Mouse (Mus musculus): ENCODE results near the gene Olfr1434.
"Not testable (repeated sequence)": the region's sequence is repeated elsewhere in the genome, so short reads cannot be mapped to it uniquely, and the experiment has no call there.

Gene Olfr1434

GRCm38 (mm10) chr19:12279554-12279953, at the start of gene Olfr1434:
Gene Olfr1434, plus strand, starts transcription at chr19:12279854.
- no peak for DNase-seq (ENCODE audit: low read depth, low spot score)
- H3K36me3 ChIP-seq (ENCODE audit: control insufficient read depth, insufficient read depth, low read length, poor library complexity, severe bottlenecking) = no peaks in the 10 kb centered on the region

GRCm38 (mm10) chr19:12232496-12232895, 47.2 kb upstream of the Olfr1434 start, which contains the start of gene Olfr1432:
Gene Olfr1432, minus strand, starts transcription at chr19:12232596.
- not testable (repeated sequence) for H3K27me3 ChIP-seq (ENCODE audit: control insufficient read depth, insufficient read depth, low read length, poor library complexity, severe bottlenecking); DNase-seq (ENCODE audit: low read depth, low spot score); H3K36me3 ChIP-seq (ENCODE audit: control insufficient read depth, insufficient read depth, low read length, poor library complexity, severe bottlenecking)

More at GRCm38 (mm10) chr19:12279554-12279953, at the start of gene Olfr1434:
- H3K27me3 ChIP-seq (ENCODE audit: control insufficient read depth, insufficient read depth, low read length, poor library complexity, severe bottlenecking) = no peaks in the 10 kb centered on the region

GRCm38 (mm10) chr19:12241559-12241958, 38.1 kb upstream of the Olfr1434 start, which contains the start of gene Olfr262:
Gene Olfr262, minus strand, starts transcription at chr19:12241659.
- H3K27me3 ChIP-seq (ENCODE audit: control insufficient read depth, insufficient read depth, low read length, poor library complexity, severe bottlenecking) = no peaks in the 10 kb centered on the region
- H3K36me3 ChIP-seq (ENCODE audit: control insufficient read depth, insufficient read depth, low read length, poor library complexity, severe bottlenecking) = no peaks in the 10 kb centered on the region
- no peak for DNase-seq (ENCODE audit: low read depth, low spot score)

- DNase-seq (ENCODE audit: low read depth, low spot score) = no peak
- no peaks in the 10 kb centered on the region for H3K27me3 ChIP-seq (ENCODE audit: control insufficient read depth, insufficient read depth, low read length, poor library complexity, severe bottlenecking)
- H3K36me3 ChIP-seq (ENCODE audit: control insufficient read depth, insufficient read depth, low read length, poor library complexity, severe bottlenecking) = no peaks in the 10 kb centered on the region
Observed at GRCm38 (mm10) chr19:12260732-12261131, 18.9 kb upstream of the Olfr1434 start, which contains the start of gene Olfr235. Gene Olfr235, plus strand, starts transcription at chr19:12261032.

GRCm38 (mm10) chr19:12292979-12293378, 13.3 kb downstream of the Olfr1434 start:
- no peak for DNase-seq (ENCODE audit: low read depth, low spot score)
- Histone ChIP-seq H3K27me3 (ENCODE audit: control insufficient read depth, insufficient read depth, low read length, poor library complexity, severe bottlenecking) (no peaks in the 10 kb centered on the region), H3K36me3 (ENCODE audit: control insufficient read depth, insufficient read depth, low read length, poor library complexity, severe bottlenecking) (no peaks in the 10 kb centered on the region)

GRCm38 (mm10) chr19:12299030-12299429, 19.4 kb downstream of the Olfr1434 start, which contains the start of gene Olfr1436:
Gene Olfr1436, minus strand, starts transcription at chr19:12299130.
- not testable (repeated sequence) for H3K27me3 ChIP-seq (ENCODE audit: control insufficient read depth, insufficient read depth, low read length, poor library complexity, severe bottlenecking); H3K36me3 ChIP-seq (ENCODE audit: control insufficient read depth, insufficient read depth, low read length, poor library complexity, severe bottlenecking); DNase-seq (ENCODE audit: low read depth, low spot score)

- Histone ChIP-seq H3K36me3 (ENCODE audit: control insufficient read depth, insufficient read depth, low read length, poor library complexity, severe bottlenecking) (no peaks in the 10 kb centered on the region), H3K27me3 (ENCODE audit: control insufficient read depth, insufficient read depth, low read length, poor library complexity, severe bottlenecking) (no peaks in the 10 kb centered on the region)
- no peak for DNase-seq (ENCODE audit: low read depth, low spot score)
Observed at GRCm38 (mm10) chr19:12325001-12325400, 45.3 kb downstream of the Olfr1434 start, which contains the start of gene Olfr1437. Gene Olfr1437, minus strand, starts transcription at chr19:12325101.

Measured in splenic B cell, adult 2 months (primary cell).